Mouse (Mus musculus) testis, adult 2 months (tissue): ENCODE results near the gene Gm128.

Experiments used
- CTCF ChIP-seq: fragments of 200-500 bp; IDR thresholded peaks from 2 replicates; pipeline ENCODE4 v1.5.1; 2012; ENCODE audit warnings: low read depth, mild to moderate bottlenecking, inconsistent platforms, low read length, moderate library complexity; ENCODE audit not compliant: control insufficient read depth, insufficient read depth, insufficient replicate concordance
- POLR2A ChIP-seq: fragments of 200-500 bp; IDR thresholded peaks from 2 replicates; pipeline ENCODE4 v1.6.1; 2012; ENCODE audit warnings: low read depth, mild to moderate bottlenecking, inconsistent platforms, low read length, moderate library complexity; ENCODE audit not compliant: control insufficient read depth

DNA sequence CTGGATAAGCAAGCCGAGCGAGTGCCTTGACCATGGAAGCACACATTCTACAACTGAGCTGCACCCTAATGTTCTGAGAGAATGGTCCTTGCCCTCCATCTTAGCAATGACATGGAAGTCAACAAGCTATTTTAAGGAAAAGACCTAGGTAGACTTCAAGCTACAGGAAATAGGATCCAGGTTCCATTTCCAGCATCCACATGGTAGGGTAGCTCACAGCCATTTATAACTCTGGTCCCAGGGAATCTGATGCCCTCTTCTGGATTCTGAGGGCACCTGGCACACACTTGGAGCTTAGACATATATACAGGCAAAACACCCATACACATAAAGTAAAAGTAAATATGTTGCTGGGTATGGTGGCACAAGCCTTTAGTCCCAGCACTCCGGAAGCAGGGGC, 24.7 kb upstream of the Gm128 start:
- no peak for TF ChIP-seq POLR2A
- no peak for TF ChIP-seq CTCF
